Mouse (Mus musculus): Measurements from ENCODE around the gene Ophn1.

GRCm38 (mm10) chrX:98617426-98617825 is 273.4 kb downstream of the Ophn1 start:
- TF ChIP-seq CTCF (IDR thresholded peaks at IDR 0.05; ENCODE audit: control insufficient read depth, insufficient read depth, insufficient replicate concordance, low read depth, low read length), result no peak
- no peak for TF ChIP-seq POLR2A (IDR thresholded peaks at IDR 0.05; ENCODE audit: control insufficient read depth, low read depth, low read length)

All from testis, adult 2 months (tissue).